Mouse (Mus musculus) spleen, postnatal 14 days (tissue): ENCODE data around the gene Fbxo41.

Experiments
- DNase-seq, 2 experiments: peaks; one replicate each; pipeline ENCODE4 v3.0.0; 2021 to 2022; ENCODE audit warnings: low spot score in 2 of 2

The Fbxo41 gene

DNA sequence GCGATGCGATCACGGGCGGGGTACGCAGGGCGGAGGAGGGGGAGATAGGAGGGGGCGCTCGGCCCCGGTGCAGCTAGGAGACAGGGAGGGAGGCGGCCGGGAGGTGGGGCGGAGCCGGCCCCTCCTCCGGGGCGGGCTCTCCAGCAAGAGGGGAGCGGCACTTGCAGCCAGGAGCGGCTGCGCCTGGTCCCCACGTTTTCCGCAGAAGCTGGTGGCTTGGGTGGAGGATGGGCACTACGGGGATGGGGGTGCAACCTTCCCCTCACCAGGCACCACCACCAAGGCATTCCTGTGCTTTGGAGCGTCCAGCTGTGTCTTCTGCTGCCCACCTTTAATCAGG is at the start of gene Fbxo41:
TSS of gene Fbxo41 (minus strand) at position 84 of the 340 bp plus-strand sequence.
- no peak for DNase-seq

DNA sequence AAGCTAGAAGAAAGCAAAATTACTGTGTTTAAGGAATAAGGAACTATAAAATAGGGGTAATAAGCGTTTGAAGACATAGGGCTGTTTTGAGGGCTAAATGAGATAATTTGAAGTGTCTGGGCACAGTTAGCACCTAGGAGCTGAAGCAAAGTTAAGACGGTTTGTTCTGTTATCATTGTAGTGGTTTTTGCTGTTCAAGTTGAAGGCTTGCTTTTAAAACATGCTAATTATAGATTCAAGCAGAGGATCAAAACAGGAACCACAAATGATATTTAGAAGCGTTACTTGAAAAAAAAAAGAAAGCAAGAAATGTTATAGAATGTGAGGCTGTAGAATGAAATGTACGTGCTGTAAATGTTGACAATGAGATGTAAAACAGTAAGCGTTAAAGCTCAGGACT is 44.8 kb upstream of the Fbxo41 start:
- no peak for DNase-seq

DNA sequence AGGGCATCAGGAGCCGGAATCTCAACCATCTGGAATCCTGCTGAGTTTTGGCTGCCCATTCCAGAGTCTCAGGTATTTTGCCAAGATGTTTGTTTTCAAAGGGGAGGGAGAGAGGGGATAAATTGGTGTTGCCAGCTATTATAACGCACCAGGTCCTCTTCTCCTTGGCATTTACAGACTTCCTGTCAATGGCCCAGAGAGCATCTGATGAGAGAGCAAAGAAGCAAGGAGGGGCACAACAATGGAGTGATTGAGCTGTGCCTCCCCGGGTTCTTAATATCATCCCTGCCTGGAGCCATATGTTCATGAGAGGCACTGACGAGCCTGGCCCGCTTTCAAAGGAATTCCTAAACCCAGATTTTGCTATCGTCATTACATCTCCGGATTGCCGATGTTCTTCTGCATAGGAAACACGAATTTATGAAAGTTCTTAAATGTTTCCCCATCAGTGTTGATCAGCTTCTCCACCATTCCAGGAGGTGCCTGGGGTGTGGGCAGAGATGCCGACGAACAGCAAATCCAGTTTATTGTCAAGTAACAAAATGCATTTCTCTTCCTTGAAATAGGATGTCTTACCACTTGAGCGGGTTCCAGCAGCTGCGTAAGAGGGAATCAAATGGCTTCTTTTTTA is 41.6 kb upstream of the Fbxo41 start:
- DNase-seq = no peak

DNA sequence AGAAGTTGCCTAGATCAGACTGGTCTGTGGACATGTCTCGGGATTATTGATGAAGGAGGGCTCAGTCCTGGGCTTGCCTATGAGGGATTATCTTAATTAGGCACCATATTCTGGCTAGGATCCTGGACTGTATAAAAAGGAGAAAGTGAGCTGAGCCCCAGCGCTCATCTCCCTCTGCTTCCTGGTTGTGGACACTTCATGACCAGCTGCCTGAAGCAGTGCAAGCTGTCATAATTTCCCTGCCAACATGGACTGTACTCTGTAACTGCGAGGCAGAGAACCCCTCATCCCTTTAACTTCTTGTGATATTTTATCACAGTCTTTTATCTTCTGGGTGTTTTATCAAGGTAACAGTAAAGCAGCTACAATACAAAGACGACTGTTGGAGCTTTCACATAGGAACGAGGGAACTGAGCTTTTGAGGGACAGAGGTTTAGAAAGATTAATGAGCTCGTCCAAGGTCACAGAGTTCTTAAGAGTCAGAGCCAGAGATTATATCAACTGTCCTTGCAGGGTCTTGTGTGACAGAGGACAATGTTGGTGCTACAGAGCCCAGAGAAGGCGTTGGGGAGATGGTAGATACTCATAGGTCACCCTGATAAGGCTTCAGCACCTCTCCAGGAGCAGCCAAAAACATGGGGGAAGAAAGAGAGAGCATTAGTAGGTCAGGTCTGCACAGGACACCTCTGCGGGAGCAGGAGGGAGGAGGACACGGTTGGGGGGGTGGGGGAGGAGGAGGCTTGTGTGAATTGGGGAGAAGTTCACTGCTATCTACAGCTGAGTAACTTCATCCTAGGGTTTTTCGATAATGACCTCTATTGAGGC is 40.8 kb upstream of the Fbxo41 start:
- DNase-seq = no peak

DNA sequence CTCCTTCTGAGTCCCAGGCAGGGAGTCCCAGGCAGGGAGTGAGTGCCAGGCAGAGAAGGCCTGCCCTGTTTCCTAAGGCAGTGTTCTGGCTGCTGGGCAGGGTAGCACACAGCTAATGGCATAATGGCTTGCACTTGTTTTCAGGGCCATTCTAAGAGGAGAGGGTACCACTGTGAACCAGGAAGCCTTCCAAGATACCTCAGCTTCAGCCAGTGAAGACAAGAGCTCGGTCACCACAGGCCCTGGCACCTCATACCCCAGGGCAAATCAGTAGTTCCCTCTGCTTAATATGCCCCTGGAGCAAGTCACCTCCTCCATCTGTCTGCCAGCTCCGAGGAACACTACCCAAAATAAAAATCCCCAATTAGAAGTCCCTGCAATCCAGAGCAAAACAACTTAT is 20.0 kb upstream of the Fbxo41 start:
- DNase-seq = no peak

DNA sequence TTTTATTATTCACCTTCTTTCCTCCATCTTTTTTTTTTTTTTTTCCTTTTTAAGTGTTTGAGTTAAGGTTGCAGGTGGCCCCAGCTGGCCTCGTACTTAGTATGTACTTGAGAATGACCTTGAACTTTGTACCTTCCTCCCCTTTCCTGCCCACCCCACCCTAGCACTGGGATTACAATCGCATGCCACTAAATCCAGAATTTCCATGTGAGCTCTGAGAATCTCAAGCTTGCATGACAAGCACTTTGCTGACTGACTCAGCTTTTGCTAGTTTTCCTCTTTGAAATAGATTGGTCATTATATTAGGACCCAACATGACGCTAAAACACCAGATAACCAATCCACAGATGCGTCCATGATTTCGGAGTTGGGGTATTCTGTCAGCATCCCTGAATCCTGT is 19.2 kb upstream of the Fbxo41 start:
- no peak for DNase-seq

DNA sequence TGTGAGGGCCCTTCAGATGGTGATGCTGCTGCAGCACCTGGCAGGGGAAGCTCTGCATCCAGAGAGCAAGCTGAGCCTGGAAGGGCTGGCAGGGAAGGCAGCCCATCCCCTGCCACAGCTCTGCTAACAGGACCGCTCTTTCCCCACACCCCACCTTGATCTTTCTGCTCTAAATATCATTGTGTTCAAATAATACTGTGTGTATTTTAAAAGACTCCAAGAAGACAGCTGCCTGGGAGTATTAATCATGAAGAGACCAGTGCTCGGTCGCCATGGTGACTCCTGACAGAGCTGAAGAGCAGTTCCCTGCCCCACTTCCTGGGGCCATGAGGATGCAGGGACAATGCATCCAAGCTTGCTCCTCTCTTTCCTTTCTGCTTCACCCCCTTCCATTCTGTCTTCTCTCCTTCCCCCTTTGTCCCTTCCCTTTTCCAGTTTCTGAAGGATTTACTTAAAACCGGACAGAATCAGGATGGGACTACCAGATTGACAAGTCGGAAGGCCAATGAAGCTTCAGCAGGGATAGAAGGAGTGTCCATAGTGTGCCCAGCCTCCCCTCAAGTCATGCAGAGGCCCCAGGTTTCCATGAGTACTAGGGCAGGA is 15.4 kb upstream of the Fbxo41 start:
- no peak for DNase-seq

DNA sequence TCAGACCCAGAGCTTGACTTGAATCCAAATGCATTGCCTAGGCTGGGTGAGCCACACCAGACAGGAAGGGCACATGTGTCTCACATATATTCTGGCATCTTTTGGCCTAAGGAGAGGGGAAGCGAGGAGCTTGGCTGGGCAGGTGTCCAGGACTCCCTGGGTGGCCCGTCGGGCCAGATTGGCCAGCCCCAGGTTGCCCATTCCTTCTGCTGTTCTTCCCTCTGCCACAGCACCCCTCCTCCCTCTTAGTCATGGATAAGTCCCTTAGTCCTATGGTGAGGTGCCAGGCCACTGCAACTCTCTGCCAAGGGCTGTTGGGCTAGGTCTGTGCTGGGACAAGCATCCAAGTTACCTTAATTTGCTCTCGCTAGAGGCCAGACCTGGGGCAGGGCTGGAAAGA is 13.1 kb upstream of the Fbxo41 start:
- no peak for DNase-seq

DNA sequence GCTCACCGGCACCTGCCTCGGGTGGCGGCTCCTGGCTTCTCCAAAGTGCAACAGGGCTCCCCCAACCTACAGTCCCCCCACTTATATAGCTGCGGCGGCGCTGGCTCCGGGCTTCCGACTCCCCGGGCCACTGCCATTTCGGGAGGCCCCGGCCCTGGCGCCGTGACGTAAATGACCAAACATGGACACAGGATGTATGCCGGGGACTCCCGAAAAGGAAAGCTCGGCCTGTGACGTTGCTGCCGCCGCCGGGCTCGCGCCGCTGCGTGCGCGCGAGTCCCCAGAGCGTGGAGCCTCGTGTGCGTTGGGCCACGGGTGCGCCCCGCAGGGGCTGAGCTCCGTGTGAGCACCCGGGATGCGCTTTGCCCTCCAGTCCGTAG is 10.7 kb upstream of the Fbxo41 start, which contains the start of gene Egr4:
TSS of gene Egr4 (minus strand) at position 59 of the 380 bp plus-strand sequence.
- no peak for DNase-seq

DNA sequence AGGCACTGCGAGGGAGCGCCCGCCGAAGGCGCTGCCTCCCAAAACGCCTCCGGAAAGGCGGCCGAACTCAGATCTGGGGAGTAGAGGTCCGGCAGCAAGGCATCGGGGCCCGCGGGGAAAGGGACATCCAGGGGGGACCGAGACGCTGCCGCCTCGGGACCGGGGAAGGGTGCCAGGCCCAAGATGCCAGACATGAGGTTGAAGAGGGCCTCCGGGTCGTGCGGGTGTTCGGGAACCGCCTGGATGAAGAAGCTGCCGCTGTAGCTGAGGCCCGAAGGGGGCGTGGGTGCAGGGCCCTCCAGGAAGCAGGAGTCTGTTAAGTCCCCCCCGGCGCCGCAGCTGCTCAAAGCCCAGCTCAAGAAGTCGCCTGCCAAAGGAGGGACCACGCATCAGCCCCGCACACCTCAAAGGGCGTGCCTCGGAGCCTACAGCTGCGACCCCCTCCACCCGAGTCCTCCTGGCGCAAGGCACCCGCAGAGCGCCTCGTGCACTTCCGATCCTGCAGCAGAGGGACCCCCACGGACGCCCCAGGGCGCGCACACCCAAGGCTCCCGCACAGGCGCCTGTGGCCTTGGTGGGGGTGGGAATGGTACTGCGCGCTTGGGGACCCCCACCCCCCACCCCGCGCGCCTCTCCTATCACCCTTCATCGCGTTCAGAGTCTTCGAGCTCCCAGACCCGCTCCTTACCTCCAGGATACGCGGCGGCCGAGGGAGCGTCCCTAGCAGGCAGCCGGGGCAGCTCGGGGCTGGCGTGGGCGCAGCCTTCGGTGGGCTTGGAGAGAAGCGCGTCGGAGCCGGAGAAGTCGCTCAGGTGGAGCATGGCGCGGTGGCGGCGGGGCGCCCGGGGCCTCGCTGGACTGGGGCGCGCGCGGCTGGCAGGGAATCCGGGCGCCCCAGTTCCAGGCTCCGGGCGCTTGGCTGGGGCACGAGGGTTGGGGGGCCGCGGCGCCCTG is 10.1 kb upstream of the Fbxo41 start:
- no peak for DNase-seq

DNA sequence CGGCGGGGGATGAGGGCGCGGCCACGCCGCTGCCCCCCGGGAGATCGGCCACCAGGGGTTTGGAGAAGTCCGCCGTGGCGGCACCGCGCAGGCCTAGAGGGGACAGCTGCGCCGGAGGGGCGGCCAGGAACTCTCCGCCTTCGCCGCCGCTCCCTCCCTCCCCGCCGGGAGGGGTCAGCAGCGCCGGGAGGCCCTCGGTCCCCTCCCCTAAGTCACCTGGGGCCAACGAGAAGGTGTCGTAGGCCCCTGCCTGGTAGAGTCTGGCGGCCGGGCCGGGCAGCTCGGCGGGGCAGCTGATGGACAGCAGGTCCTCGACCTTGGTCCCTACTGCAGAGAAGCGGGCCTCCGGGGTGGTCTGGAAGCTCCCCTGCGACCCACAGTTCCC is 9.3 kb upstream of the Fbxo41 start:
- DNase-seq = no peak

DNA sequence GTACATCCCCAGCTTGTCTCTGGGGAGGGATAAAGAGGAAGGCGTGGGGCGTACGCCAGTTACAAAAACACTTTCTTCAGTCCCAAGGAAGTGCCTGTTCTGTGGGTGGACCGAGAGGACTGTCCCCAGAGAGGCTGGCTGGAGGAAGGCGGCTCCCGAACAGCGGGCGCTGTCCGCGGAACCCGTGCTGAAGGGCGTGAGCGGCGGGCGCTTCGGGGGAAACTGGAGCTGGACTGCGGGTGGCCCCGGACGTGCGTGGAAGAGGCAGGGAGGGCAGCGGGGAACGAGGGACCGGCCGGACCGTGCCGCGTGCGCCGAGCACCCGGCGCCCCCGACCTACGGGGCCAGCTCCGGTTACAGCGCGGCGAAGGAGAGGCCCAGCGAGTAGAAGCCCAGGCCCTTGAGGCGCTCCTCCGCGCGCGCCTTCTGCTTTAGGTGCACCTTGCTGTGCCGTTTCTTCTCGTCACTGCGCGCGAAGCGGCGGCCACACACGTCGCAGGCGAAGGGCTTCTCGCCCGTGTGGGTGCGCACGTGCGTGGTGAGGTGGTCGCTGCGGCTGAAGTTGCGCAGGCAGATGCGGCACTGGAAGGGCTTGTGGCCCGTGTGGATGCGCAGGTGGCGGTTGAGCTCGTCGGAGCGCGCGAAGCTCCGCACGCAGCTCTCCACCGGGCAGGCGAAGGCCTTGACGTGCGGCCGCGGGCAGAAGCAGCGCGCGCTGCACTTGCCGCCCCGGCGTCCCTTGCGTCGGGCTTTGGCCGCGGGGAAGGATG is 8.7 kb upstream of the Fbxo41 start:
- DNase-seq = no peak

DNA sequence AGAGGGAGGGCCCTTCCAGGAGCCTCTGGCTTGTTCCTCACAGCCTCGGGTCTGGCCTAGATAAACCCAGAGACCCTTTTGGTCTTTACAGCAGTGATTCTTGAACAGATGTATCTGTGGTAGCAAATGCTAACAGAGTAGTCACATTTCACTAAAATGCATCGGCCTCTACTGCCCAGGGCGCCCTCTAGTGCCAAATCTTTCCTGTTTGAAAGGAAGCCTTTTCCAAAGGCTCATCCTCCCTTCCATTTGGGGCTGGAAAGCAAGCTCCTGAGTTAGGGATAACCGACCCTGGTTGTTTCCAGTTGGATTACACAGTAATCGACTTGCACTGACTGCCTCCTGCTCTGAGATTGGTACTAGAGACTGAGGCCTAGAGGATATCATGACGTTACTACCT is 7.7 kb upstream of the Fbxo41 start:
- DNase-seq = no peak

DNA sequence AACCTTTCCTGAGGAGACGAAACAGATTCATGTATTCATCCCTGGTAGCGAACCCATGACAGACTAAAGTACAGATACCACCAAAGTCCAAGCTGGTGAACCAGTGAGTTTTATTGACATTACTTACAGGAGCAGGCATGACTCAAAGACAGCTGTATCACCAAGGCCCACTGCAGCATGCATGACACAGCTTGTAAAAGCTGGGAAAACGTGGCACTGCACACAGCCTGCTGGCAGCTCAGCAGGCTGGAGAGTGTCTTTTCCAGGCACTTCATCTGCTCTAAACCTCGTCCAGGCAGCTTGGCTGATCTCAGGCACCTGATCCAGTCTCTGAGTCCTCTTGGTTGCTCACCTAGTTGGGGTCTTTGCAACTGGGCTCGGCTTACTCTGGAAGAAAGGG is 5.8 kb upstream of the Fbxo41 start:
- no peak for DNase-seq

DNA sequence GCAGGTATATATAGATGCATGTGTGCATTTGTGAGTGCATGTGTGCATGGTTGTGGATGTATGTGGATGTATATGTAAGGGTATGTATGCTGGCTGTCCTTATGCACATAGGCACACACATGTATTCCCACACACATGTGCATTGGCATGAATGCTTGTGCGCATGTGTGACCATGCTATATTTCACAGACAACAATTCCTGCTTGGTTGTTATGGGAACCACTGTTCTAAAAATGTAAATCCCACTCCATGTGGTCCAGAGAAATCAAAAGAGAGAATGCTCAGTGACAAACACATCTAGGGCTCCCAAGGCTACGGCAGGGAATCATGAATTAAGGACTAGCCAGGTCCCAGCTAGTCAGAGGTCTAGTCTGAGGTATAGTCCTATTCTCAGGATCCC is 2.1 kb upstream of the Fbxo41 start:
- DNase-seq = no peak

DNA sequence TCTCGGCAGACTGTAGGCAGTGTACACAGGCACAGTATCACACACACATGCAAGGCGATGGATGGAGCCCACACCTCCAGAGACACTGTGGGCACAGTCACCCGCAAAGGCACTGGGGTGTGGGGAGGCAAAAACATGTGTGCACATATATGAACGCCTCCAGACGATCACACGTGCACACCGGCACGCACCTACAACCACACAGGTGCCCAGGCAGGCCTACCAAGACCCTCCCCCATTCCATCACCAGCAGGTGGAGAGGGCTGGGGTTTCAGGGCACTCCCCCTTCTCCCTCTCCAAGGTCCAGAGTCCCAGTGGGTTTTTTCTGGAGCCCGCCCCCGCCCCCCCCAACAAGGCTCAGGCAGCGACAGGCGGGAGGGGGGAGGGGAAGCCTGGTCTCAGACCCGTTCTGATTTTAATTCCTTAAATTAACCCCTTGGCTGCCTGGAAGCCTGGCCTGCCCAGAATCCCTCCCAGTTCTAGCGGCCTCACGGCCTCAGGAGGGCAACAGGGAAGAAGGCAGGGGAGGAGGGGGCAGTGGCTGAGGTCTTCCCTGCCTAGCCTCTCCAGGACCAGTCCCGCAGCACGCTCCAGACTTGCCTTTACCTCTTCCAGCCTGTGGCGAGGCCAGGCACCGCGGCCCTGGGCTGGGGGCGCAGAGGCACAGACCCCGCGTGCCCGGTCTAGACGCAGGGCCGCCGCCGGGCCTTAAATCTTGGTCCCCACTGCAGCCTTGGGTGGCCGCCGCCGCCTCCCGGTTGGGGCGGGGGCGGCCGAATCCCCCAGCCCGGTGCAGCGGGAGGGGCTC is 487 bp downstream of the Fbxo41 start:
- DNase-seq = no peak

DNA sequence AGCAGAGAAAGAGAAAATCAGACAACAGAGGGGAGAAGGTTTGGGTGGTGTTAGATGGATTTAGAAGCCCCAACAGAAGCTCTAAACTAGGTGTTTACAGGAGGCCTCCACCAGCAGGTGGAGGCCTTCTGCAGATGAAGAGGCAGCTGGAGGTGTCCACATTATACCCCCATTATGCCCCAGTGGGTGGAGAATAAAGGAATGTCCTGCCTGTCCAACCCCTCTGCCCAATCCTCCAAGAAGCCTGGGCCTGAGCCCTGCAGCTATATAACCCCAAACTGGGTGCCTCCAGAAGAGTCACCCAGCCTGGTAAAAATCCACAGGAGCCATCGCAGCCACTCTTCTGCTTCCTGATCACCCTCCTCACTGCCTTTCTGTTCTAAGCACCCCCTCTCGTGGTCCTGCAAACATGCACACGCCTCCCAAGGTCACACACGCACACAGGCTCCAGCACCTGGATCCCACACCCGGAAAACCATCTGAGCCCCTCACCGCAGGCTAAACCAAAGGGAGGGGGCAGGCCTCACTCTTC is 1.2 kb downstream of the Fbxo41 start:
- no peak for DNase-seq

DNA sequence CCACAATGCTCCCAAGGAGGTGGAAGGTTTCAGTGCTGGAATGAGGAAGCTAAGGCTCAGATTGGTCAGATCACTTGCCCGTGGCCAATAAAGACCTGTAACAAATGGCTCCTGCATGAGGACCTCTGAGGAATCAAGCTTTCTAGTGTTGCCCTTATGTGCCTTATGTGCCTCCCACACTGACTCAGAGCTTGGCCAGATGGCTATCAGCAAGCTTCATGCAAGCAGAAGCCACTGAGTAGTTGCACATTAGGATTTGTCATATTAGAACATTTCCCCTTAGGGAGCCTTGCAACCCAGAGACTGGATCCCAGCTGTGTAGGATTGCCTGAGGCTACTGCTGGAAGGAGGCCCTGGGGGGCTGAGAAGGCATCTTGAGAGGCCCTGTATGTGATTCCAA is 2.4 kb downstream of the Fbxo41 start:
- DNase-seq = no peak

DNA sequence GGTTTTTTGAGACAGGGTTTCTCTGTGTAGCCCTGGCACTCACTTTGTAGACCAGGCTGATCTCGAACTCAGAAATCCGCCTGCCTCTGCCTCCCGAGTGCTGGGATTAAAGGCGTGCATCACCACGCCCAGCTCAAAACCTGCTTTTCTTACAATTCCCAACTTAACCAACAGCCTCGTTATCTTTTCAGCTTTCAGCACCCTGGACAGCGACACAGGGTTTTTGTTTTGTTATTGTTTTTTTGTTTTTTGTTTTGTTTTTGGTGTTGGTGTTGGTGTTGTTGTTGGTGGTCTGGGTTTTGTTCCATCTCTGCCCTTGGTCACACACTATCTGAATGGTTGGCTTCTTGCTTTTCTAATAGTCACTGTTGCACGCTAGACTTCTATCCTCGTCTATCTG is 4.6 kb downstream of the Fbxo41 start:
- no peak for DNase-seq

DNA sequence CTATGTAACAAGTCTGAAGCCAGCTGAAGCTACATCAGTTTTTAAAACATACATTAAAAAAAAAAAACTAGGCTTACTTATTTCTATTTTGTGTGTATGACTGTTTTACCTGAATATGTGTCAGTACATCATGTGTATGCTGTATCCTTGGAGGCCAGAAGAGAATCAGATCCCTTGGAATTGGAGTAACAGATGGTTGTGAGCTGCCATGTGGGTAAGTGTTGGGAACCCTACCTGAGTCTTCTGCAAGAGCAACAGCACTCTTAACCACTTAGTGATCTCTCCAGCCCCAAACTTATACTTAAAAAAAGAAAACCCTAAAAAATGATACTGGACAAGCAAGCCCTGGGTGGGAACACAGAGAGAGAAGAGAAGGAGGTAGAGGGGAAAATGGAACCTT is 5.8 kb downstream of the Fbxo41 start:
- no peak for DNase-seq
